Mouse (Mus musculus) Muller cell, postnatal 12 days (primary cell): Measurements from ENCODE around the gene Fam136a.

Experiments used
- DNase-seq: peaks from one replicate; pipeline ENCODE4 v3.0.0-alpha.2; 2015; ENCODE audit errors: inconsistent ontology term

Gene Fam136a

GRCm38 (mm10) chr6:86397257-86397980 is 32.0 kb downstream of the Fam136a start:
- DNase-seq = no peak

GRCm38 (mm10) chr6:86398986-86399385 is 33.5 kb downstream of the Fam136a start:
- DNase-seq = no peak

- DNase-seq = no peak
Measured at GRCm38 (mm10) chr6:86399995-86400394, 34.5 kb downstream of the Fam136a start.

GRCm38 (mm10) chr6:86400972-86401371 is 35.5 kb downstream of the Fam136a start:
- peak; percentile 47 for DNase-seq

GRCm38 (mm10) chr6:86402681-86403607 is 37.5 kb downstream of the Fam136a start:
- DNase-seq = no peak

GRCm38 (mm10) chr6:86403728-86404099 is 38.3 kb downstream of the Fam136a start:
- no peak for DNase-seq

- DNase-seq = peak; percentile 98
Measured at GRCm38 (mm10) chr6:86404100-86404861, 38.8 kb downstream of the Fam136a start, which contains the start of gene Tia1. TSS of gene Tia1 (plus strand) at chr6:86404219.

GRCm38 (mm10) chr6:86404996-86405395 is 39.5 kb downstream of the Fam136a start:
- DNase-seq = peak; percentile 43

DNA sequence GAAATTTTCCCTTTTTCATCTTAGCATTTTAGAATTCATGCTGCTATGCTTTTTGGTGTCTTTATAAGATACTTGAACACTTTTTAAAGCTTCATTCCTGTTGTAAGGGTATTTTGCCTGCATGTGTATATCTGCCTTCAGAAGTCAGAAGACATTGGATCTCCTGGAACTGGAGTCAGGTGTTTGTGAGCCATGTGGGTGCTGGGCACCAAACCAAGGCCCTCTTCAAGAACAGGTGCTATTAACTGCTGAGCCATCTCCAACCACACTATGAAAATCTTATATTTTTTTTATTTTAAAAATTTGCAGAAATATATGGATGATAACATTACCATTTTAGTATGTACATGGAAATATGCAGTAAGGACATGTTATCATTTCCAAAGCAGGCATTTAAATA is 40.9 kb downstream of the Fam136a start:
- DNase-seq = no peak

- DNase-seq = no peak
Measured at GRCm38 (mm10) chr6:86418711-86419110, 53.3 kb downstream of the Fam136a start.

DNA sequence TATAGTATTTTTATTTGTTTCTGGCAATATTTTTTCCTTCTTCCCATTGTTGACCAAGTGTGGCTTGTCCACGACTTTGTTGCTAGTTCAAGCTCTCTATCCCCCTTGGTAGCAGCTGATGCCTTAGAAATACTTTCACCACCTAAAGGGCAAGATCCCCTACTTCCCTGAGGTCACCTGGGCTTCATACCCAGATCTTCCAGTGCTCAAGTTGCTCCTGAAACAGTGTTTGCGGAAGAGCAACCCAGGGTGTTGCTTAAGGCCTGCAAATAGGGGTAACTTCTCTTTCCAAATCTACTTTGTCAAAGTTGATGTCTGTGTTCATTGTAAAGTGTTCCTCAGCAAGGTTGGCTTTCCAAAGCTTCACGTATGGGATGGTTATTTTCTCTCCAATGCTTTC is 53.8 kb downstream of the Fam136a start:
- no peak for DNase-seq
